Comparison of ENCODE assay signal across 26 mouse cellular contexts in genomic region chr10:87473475-87474131, GRCm38 (mm10). TPM values are rescaled to one million over a fixed set of nuclear protein-coding genes. Genes with fewer than 3 reads are reported as not detected.
DNase-seq lines count a peak whose midpoint lies in the region; ATAC-seq and TF ChIP-seq lines count a peak whose summit lies in the region.
"Had no signal": no experiment of that assay in that cellular context is flagged by ENCODE, and none has a peak within 500 bp of the region (broad histone marks: within the 10 kb centered on the region; RNA-seq: fewer than 3 reads in every experiment).

No protein-coding gene starts in this region.

- no peak for TF ChIP-seq EP300 in heart, adult 2 months (IDR thresholded peaks at IDR 0.05; ENCODE audit: insufficient read depth, low read depth, low read length)

- no peak overlapping the region for H3K4me2 ChIP-seq in neural tube, embryonic 11.5 days (ENCODE audit: low read depth)
- H3K4me2 ChIP-seq in hindbrain, embryonic 15.5 days = no peak overlapping the region
- no peak overlapping the region for H3K4me2 ChIP-seq in midbrain, embryonic 15.5 days
- H3K4me2 ChIP-seq: embryonic facial prominence, embryonic 15.5 days; liver, embryonic 15.5 days had no signal

- WGBS in neural tube, embryonic 11.5 days = 48% methylated on average over 10 of the region's 10 CpGs
- WGBS in hindbrain, embryonic 15.5 days = 18% methylated on average over 10 of the region's 10 CpGs
- WGBS in midbrain, embryonic 15.5 days = 16% methylated on average over 10 of the region's 10 CpGs
- WGBS in heart, adult 2 months = 73% methylated on average over 10 of the region's 10 CpGs

- H3K4me1 ChIP-seq in neural tube, embryonic 11.5 days (ENCODE audit: control insufficient read depth, insufficient read depth, low read length) = peaks cover 5% of the 10 kb centered on the region; the same call in 1 of the 2 replicates
- H3K4me1 ChIP-seq in hindbrain, embryonic 15.5 days (replicated peaks) = peaks cover 7% of the 10 kb centered on the region; the same call in 1 of the 2 replicates
- H3K4me1 ChIP-seq in midbrain, embryonic 15.5 days = peaks cover 6% of the 10 kb centered on the region
- no peaks in the 10 kb centered on the region for H3K4me1 ChIP-seq in heart, adult 2 months (ENCODE audit: control insufficient read depth, insufficient read depth, low read length)
- H3K4me1 ChIP-seq: embryonic facial prominence, embryonic 15.5 days; liver, embryonic 15.5 days had no signal

- ATAC-seq in neural tube, embryonic 11.5 days (ENCODE audit: insufficient read depth, low FRiP score, low TSS enrichment) = peak; percentile 55; the same call in 1 of the 2 replicates
- peak; percentile 63 for ATAC-seq in hindbrain, embryonic 15.5 days (ENCODE audit: low FRiP score, low read depth)
- 0 out of 2 replicates have a peak, but pooled peaks have one; percentile 58 for ATAC-seq in midbrain, embryonic 15.5 days (replicated peaks)
- ATAC-seq: lung, postnatal 0 days had no signal

- TF ChIP-seq CTCF in heart, adult 2 months (IDR thresholded peaks at IDR 0.05) = no peak
- TF ChIP-seq CTCF in left cerebral cortex, adult 2 months (IDR thresholded peaks at IDR 0.05) = no peak

- H3K9ac ChIP-seq in neural tube, embryonic 11.5 days (ENCODE audit: low read length) = no peak overlapping the region
- no peak overlapping the region for H3K9ac ChIP-seq in hindbrain, embryonic 15.5 days
- H3K9ac ChIP-seq in midbrain, embryonic 15.5 days = no peak overlapping the region
- H3K9ac ChIP-seq in heart, adult 2 months (ENCODE audit: low read depth, low read length) = no peak overlapping the region
- H3K9ac ChIP-seq: embryonic facial prominence, embryonic 15.5 days; liver, embryonic 15.5 days had no signal

- no peak for DNase-seq in neural tube, embryonic 11.5 days (ENCODE audit: low spot score)
- no peak for DNase-seq in neural tube, embryonic 10.5 days (ENCODE audit: extremely low spot score, low spot score)
- DNase-seq in retina, postnatal 1 day = peak; percentile 35
- no peak for DNase-seq in heart, adult 2 months
- no peak for DNase-seq in frontal cortex, adult 2 months (ENCODE audit: extremely low spot score in 1 of 2, low spot score in 1 of 2)
- DNase-seq in left cerebral cortex, adult 2 months (ENCODE audit: extremely low spot score in 1 of 2, low spot score in 2 of 2) = no peak
- DNase-seq: adrenal gland, adult 2 months; cerebellum, adult 9-10 months; gastrocnemius, postnatal 25 days; kidney, adult 18-20 months; kidney, postnatal 10 days; layer of hippocampus, postnatal 36 days; right cerebral cortex, postnatal 14 days; spleen, adult 18-20 months; thymus, postnatal 25 days had no signal

- no peak overlapping the region for H3K4me3 ChIP-seq in neural tube, embryonic 11.5 days (ENCODE audit: low read depth, low read length)
- H3K4me3 ChIP-seq in hindbrain, embryonic 15.5 days = no peak overlapping the region
- no peak overlapping the region for H3K4me3 ChIP-seq in midbrain, embryonic 15.5 days
- H3K4me3 ChIP-seq in heart, adult 2 months = no peak overlapping the region
- H3K4me3 ChIP-seq in left cerebral cortex, adult 2 months = no peak overlapping the region
- H3K4me3 ChIP-seq: embryonic facial prominence, embryonic 15.5 days; liver, embryonic 15.5 days; myocyte had no signal

- intact Hi-C loops in heart, adult 2 months (cut with DNase I) = no loop called here
- intact Hi-C loops in left cerebral cortex, adult 2 months (cut with DNase I) = no loop called here

- H3K27ac ChIP-seq in neural tube, embryonic 11.5 days (ENCODE audit: low read depth, low read length) = no peak overlapping the region
- no peak overlapping the region for H3K27ac ChIP-seq in hindbrain, embryonic 15.5 days (replicated peaks)
- H3K27ac ChIP-seq in midbrain, embryonic 15.5 days = no peak overlapping the region
- no peak overlapping the region for H3K27ac ChIP-seq in heart, adult 2 months
- no peak overlapping the region for H3K27ac ChIP-seq in left cerebral cortex, adult 2 months
- H3K27ac ChIP-seq: embryonic facial prominence, embryonic 15.5 days; liver, embryonic 15.5 days had no signal

- H3K36me3 ChIP-seq in neural tube, embryonic 11.5 days (ENCODE audit: control insufficient read depth, insufficient read depth, low read length) = no peaks in the 10 kb centered on the region
- no peaks in the 10 kb centered on the region for H3K36me3 ChIP-seq in hindbrain, embryonic 15.5 days
- no peaks in the 10 kb centered on the region for H3K36me3 ChIP-seq in midbrain, embryonic 15.5 days (replicated peaks)
- no peaks in the 10 kb centered on the region for H3K36me3 ChIP-seq in heart, adult 2 months (ENCODE audit: control insufficient read depth, insufficient read depth, low read length)
- H3K36me3 ChIP-seq: embryonic facial prominence, embryonic 15.5 days; liver, embryonic 15.5 days had no signal

- TF ChIP-seq POLR2A in heart, adult 2 months (IDR thresholded peaks at IDR 0.05; ENCODE audit: insufficient read depth, low read depth, low read length) = no peak

- H3K9me3 ChIP-seq in neural tube, embryonic 11.5 days (ENCODE audit: control insufficient read depth, low read length) = no peaks in the 10 kb centered on the region
- H3K9me3 ChIP-seq in hindbrain, embryonic 15.5 days = no peaks in the 10 kb centered on the region
- no peaks in the 10 kb centered on the region for H3K9me3 ChIP-seq in midbrain, embryonic 15.5 days
- H3K9me3 ChIP-seq: embryonic facial prominence, embryonic 15.5 days; liver, embryonic 15.5 days had no signal

- H3K79me2 ChIP-seq in heart, adult 2 months (replicated peaks; ENCODE audit: control insufficient read depth, insufficient read depth, low read length) = no peaks in the 10 kb centered on the region

- no peaks in the 10 kb centered on the region for H3K27me3 ChIP-seq in neural tube, embryonic 11.5 days (ENCODE audit: control insufficient read depth, insufficient read depth, low read length)
- H3K27me3 ChIP-seq in hindbrain, embryonic 15.5 days = no peaks in the 10 kb centered on the region
- H3K27me3 ChIP-seq in midbrain, embryonic 15.5 days (replicated peaks) = no peaks in the 10 kb centered on the region
- H3K27me3 ChIP-seq in heart, adult 2 months (ENCODE audit: control insufficient read depth, insufficient read depth, low read length) = no peaks in the 10 kb centered on the region
- H3K27me3 ChIP-seq: embryonic facial prominence, embryonic 15.5 days; liver, embryonic 15.5 days had no signal

RNA-seq across cellular contexts. Expression of gene Ascl1, which starts 19.9 kb away (rescaled TPM):
- 40.5 and 42.9 TPM in 2 replicates for polyA plus RNA-seq in neural tube, embryonic 11.5 days (2014; fragmentation: Nextera tagmentation; extraction: Ambion mirVana)
- 11.1 and 14.2 TPM in 2 replicates for polyA plus RNA-seq in hindbrain, embryonic 15.5 days (2015; fragmentation: Nextera tagmentation; extraction: Ambion mirVana)
- 12.6 and 15.6 TPM in 2 replicates for polyA plus RNA-seq in midbrain, embryonic 15.5 days (2015; fragmentation: Nextera tagmentation; extraction: Ambion mirVana)
- under 1 TPM in 1 of 2 experiments, not detected in 1; 0.10 TPM for total RNA-seq in heart, adult 2 months (2021)
- 0.06 TPM in 1 of 2 replicates, not detected in the other for polyA plus RNA-seq in heart, adult 2 months (2012; rRNA removed)
- 3.6 and 4.0 TPM in 2 replicates for polyA plus RNA-seq in frontal cortex, adult 2 months (2012; rRNA removed)
- total RNA-seq in left cerebral cortex, adult 2 months (2021) = 1 to 10 TPM; 6.1 to 6.2 TPM
- total RNA-seq: gastrocnemius, postnatal 25 days; heart, adult 8-10 months had no signal
- polyA plus RNA-seq: C2C12; heart, postnatal 0 days; myocyte had no signal

RNA-seq across cellular contexts. Expression of gene Pah, which starts 48.0 kb away (rescaled TPM):
- not detected in 2 replicates for polyA plus RNA-seq in neural tube, embryonic 11.5 days (2014; fragmentation: Nextera tagmentation; extraction: Ambion mirVana)
- polyA plus RNA-seq in hindbrain, embryonic 15.5 days (2015; fragmentation: Nextera tagmentation; extraction: Ambion mirVana) = not detected in 2 replicates
- not detected in 2 replicates for polyA plus RNA-seq in midbrain, embryonic 15.5 days (2015; fragmentation: Nextera tagmentation; extraction: Ambion mirVana)
- total RNA-seq in heart, adult 2 months (2021) = 10 to 100 TPM; 11.2 to 12.0 TPM
- 0.14 and 0.56 TPM in 2 replicates for polyA plus RNA-seq in heart, adult 2 months (2012; rRNA removed)
- 0.06 and 0.15 TPM in 2 replicates for polyA plus RNA-seq in frontal cortex, adult 2 months (2012; rRNA removed)
- total RNA-seq in left cerebral cortex, adult 2 months (2021) = under 1 TPM in 1 of 2 experiments, not detected in 1; 0.23 TPM
- total RNA-seq: gastrocnemius, postnatal 25 days; layer of hippocampus, adult 18-20 months; layer of hippocampus, postnatal 36 days had no signal
- polyA plus RNA-seq: C2C12; embryonic facial prominence, embryonic 15.5 days; heart, postnatal 0 days; limb, embryonic 14.5 days; lung, postnatal 0 days; myocyte had no signal
